In genomic region chr6:114988619-114988980, GRCm38 (mm10) we compare ENCODE assay signal across 12 mouse cellular contexts. TPM values are rescaled to one million over a fixed set of nuclear protein-coding genes. Genes with fewer than 3 reads are reported as not detected.
DNase-seq lines count a peak whose midpoint lies in the region; ATAC-seq lines count a peak whose summit lies in the region.
"Had no signal": no experiment of that assay in that cellular context is flagged by ENCODE, and none has a peak within 500 bp of the region (broad histone marks: within the 10 kb centered on the region; RNA-seq: fewer than 3 reads in every experiment).

No protein-coding gene starts in this region.

- no peak overlapping the region for H3K4me2 ChIP-seq in limb, embryonic 12.5 days
- no peak overlapping the region for H3K4me2 ChIP-seq in hindbrain, embryonic 11.5 days (replicated peaks; ENCODE audit: low read depth, low read length)
- H3K4me2 ChIP-seq: liver, embryonic 15.5 days had no signal

- 57% methylated on average over 3 of the region's 3 CpGs for WGBS in limb, embryonic 12.5 days
- WGBS in hindbrain, embryonic 11.5 days = 58% methylated on average over 3 of the region's 3 CpGs

- no peaks in the 10 kb centered on the region for H3K27me3 ChIP-seq in limb, embryonic 12.5 days
- no peaks in the 10 kb centered on the region for H3K27me3 ChIP-seq in splenic B cell, adult 2 months (ENCODE audit: control insufficient read depth, insufficient read depth, low read length, poor library complexity, severe bottlenecking)
- H3K27me3 ChIP-seq in hindbrain, embryonic 11.5 days (ENCODE audit: control insufficient read depth, insufficient read depth, low read length) = no peaks in the 10 kb centered on the region
- H3K27me3 ChIP-seq: liver, embryonic 15.5 days had no signal

- H3K4me3 ChIP-seq in limb, embryonic 12.5 days (replicated peaks) = no peak overlapping the region
- no peak overlapping the region for H3K4me3 ChIP-seq in hindbrain, embryonic 11.5 days (ENCODE audit: low read depth, low read length)
- H3K4me3 ChIP-seq: erythroblast, embryonic 14.5 days; liver, embryonic 15.5 days had no signal

- H3K27ac ChIP-seq in limb, embryonic 12.5 days = peak overlapping the region; percentile 77
- no peak overlapping the region for H3K27ac ChIP-seq in hindbrain, embryonic 11.5 days (ENCODE audit: low read depth, low read length)
- H3K27ac ChIP-seq: liver, embryonic 15.5 days had no signal

- H3K4me1 ChIP-seq in limb, embryonic 12.5 days (replicated peaks) = peaks cover 42% of the 10 kb centered on the region
- no peaks in the 10 kb centered on the region for H3K4me1 ChIP-seq in hindbrain, embryonic 11.5 days (replicated peaks; ENCODE audit: control insufficient read depth, insufficient read depth, low read length)
- H3K4me1 ChIP-seq: liver, embryonic 15.5 days had no signal

- no peak overlapping the region for H3K9ac ChIP-seq in limb, embryonic 12.5 days (replicated peaks)
- no peak overlapping the region for H3K9ac ChIP-seq in hindbrain, embryonic 11.5 days (ENCODE audit: low read depth, low read length)
- H3K9ac ChIP-seq: liver, embryonic 15.5 days had no signal

- DNase-seq in cerebellum, adult 9-11 months = no peak
- DNase-seq in splenic B cell, adult 2 months (ENCODE audit: low read depth, low spot score) = peak; percentile 49
- DNase-seq in T-cell, adult 2 months (ENCODE audit: low spot score) = no peak
- no peak for DNase-seq in hindbrain, embryonic 11.5 days (ENCODE audit: low spot score)
- DNase-seq in thymus, postnatal 0 days (ENCODE audit: low spot score) = no peak
- DNase-seq: heart, postnatal 36 days; thymus, postnatal 25 days had no signal

- no peaks in the 10 kb centered on the region for H3K36me3 ChIP-seq in limb, embryonic 12.5 days
- H3K36me3 ChIP-seq in splenic B cell, adult 2 months (ENCODE audit: control insufficient read depth, insufficient read depth, low read length, poor library complexity, severe bottlenecking) = no peaks in the 10 kb centered on the region
- no peaks in the 10 kb centered on the region for H3K36me3 ChIP-seq in hindbrain, embryonic 11.5 days (ENCODE audit: control insufficient read depth, insufficient read depth, low read length)
- H3K36me3 ChIP-seq: liver, embryonic 15.5 days had no signal

- ATAC-seq in cerebellum, adult (ENCODE audit: insufficient number of reproducible peaks, low FRiP score, low TSS enrichment) = 0 out of 2 replicates have a peak, but pooled peaks have one; percentile 26
- peak; percentile 67 for ATAC-seq in granulocyte monocyte progenitor cell, adult 5-6 weeks (replicated peaks; ENCODE audit: poor library complexity, severe bottlenecking)
- ATAC-seq in limb, embryonic 12.5 days (ENCODE audit: insufficient number of reproducible peaks, insufficient read depth, low FRiP score, low TSS enrichment, low read depth) = no peak
- no peak for ATAC-seq in hindbrain, embryonic 11.5 days (ENCODE audit: low FRiP score)

- H3K9me3 ChIP-seq in limb, embryonic 12.5 days = no peaks in the 10 kb centered on the region
- H3K9me3 ChIP-seq in hindbrain, embryonic 11.5 days (ENCODE audit: control insufficient read depth, low read length) = no peaks in the 10 kb centered on the region
- H3K9me3 ChIP-seq: liver, embryonic 15.5 days had no signal

RNA-seq across cellular contexts. Expression of gene Vgll4, which starts 18.8 kb away (rescaled TPM):
- total RNA-seq in granulocyte monocyte progenitor cell, adult 5-6 weeks (2014; fragmentation: Nextera tagmentation) = 14.0 and 16.5 TPM in 2 replicates
- 16.9 and 22.8 TPM in 2 replicates for total RNA-seq in granulocyte monocyte progenitor cell, adult 5-6 weeks (2017)
- polyA plus RNA-seq in limb, embryonic 12.5 days (2016; fragmentation: Nextera tagmentation; extraction: Ambion mirVana) = 146 and 156 TPM in 2 replicates
- polyA plus RNA-seq in hindbrain, embryonic 11.5 days (2014; fragmentation: Nextera tagmentation; extraction: Ambion mirVana) = 58.5 and 59.3 TPM in 2 replicates
- polyA plus RNA-seq in thymus, postnatal 0 days (2015; fragmentation: Nextera tagmentation; extraction: Ambion mirVana) = 74.0 and 90.5 TPM in 2 replicates

RNA-seq across cellular contexts. Expression of gene Tamm41, which starts 49.1 kb away (rescaled TPM):
- total RNA-seq in granulocyte monocyte progenitor cell, adult 5-6 weeks (2014; fragmentation: Nextera tagmentation) = 47.8 and 51.7 TPM in 2 replicates
- total RNA-seq in granulocyte monocyte progenitor cell, adult 5-6 weeks (2017) = 48.6 and 82.4 TPM in 2 replicates
- polyA plus RNA-seq in limb, embryonic 12.5 days (2016; fragmentation: Nextera tagmentation; extraction: Ambion mirVana) = 83.3 and 88.9 TPM in 2 replicates
- polyA plus RNA-seq in hindbrain, embryonic 11.5 days (2014; fragmentation: Nextera tagmentation; extraction: Ambion mirVana) = 65.5 and 66.6 TPM in 2 replicates
- polyA plus RNA-seq in thymus, postnatal 0 days (2015; fragmentation: Nextera tagmentation; extraction: Ambion mirVana) = 58.2 and 58.8 TPM in 2 replicates

Comparison
In these comparisons a context has a peak if more than half of its experiments do, and no peak if none do; other contexts are left out.
1. ATAC-seq: peak in cerebellum, adult (single experiment) and granulocyte monocyte progenitor cell, adult 5-6 weeks (single experiment); none in limb, embryonic 12.5 days (single experiment) and hindbrain, embryonic 11.5 days (single experiment).